Mouse (Mus musculus) heart, adult 2 months (tissue): ENCODE measurements around the gene Fam107b.

Experiments used
- CTCF ChIP-seq: fragments of 200-600 bp; IDR thresholded peaks from 2 replicates; pipeline ENCODE4 v1.8.1; 2022; ENCODE audit warnings: antibody characterized with exemption, mild to moderate bottlenecking, moderate library complexity
- EP300 ChIP-seq: fragments of 200-500 bp; IDR thresholded peaks from 2 replicates; pipeline ENCODE4 v1.6.1; 2011; ENCODE audit warnings: low read depth, low read length, control low read depth; ENCODE audit not compliant: insufficient read depth

- TF ChIP-seq CTCF (no peak), EP300 (no peak)
These were observed 252.5 kb downstream of the Fam107b start for GRCm38 (mm10) chr2:3822483-3823455.
